9 mouse cellular contexts compared by ENCODE assay signal in the genomic region with DNA sequence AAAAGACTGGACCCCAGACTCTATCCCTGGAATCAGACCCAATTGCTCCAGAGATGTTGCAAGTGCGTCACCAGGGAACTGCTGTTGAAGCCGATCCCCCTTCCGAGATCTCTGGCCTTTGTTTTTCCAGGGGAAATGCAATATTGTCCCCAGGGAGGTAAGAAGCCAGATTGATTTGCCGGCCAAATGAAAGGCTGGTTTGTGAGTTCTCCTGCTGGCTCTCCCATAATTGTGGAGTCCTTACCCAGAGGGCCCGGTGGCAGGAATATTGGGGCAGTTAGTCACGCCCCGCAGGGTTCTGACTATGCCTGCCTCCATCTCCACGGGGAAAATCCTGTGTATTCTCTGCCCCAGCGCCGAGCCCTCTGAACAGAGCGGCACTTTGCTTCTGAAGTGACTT. TPM values are rescaled to one million over a fixed set of nuclear protein-coding genes. Genes with fewer than 3 reads are reported as not detected.
A peak's percentile ranks its signal among the peaks of the same experiment; 100 is the strongest.
DNase-seq lines count a peak whose midpoint lies in the region; ATAC-seq lines count a peak whose summit lies in the region.
"Had no signal": no experiment of that assay in that cellular context is flagged by ENCODE, and none has a peak within 500 bp of the region (broad histone marks: within the 10 kb centered on the region; RNA-seq: fewer than 3 reads in every experiment).

No protein-coding gene starts in this region.

- H3K4me1 ChIP-seq in intestine, embryonic 14.5 days (replicated peaks; ENCODE audit: control insufficient read depth, insufficient read depth, low read length), result peaks cover 16% of the 10 kb centered on the region
- 0 out of 2 replicates have a peak, but pooled peaks cover 4% of the 10 kb centered on the region for H3K4me1 ChIP-seq in intestine, embryonic 16.5 days (ENCODE audit: control insufficient read depth, insufficient read depth, low read length)
- peaks cover 13% of the 10 kb centered on the region for H3K4me1 ChIP-seq in embryonic facial prominence, embryonic 11.5 days (ENCODE audit: control insufficient read depth, insufficient read depth, low read length)
- H3K4me1 ChIP-seq in midbrain, embryonic 14.5 days (ENCODE audit: control insufficient read depth, insufficient read depth, low read length), result peaks cover 21% of the 10 kb centered on the region

- H3K27me3 ChIP-seq in intestine, embryonic 14.5 days (replicated peaks; ENCODE audit: control insufficient read depth, insufficient read depth, low read length), result peaks cover 22% of the 10 kb centered on the region
- H3K27me3 ChIP-seq in intestine, embryonic 16.5 days (replicated peaks; ENCODE audit: control insufficient read depth, insufficient read depth, low read length), result peaks cover 7% of the 10 kb centered on the region; the same call in 1 of the 2 replicates
- H3K27me3 ChIP-seq in embryonic facial prominence, embryonic 11.5 days (ENCODE audit: control insufficient read depth, insufficient read depth, low read length), result peaks cover 9% of the 10 kb centered on the region
- H3K27me3 ChIP-seq in midbrain, embryonic 14.5 days (ENCODE audit: control insufficient read depth, insufficient read depth, low read length), result peaks cover 27% of the 10 kb centered on the region; the same call in 1 of the 2 replicates

- ATAC-seq in intestine, embryonic 14.5 days (replicated peaks; ENCODE audit: low FRiP score, low TSS enrichment, low read depth), result no peak
- no peak for ATAC-seq in intestine, embryonic 16.5 days
- ATAC-seq in embryonic facial prominence, embryonic 11.5 days (replicated peaks; ENCODE audit: insufficient number of reproducible peaks, low FRiP score, low TSS enrichment, low read depth), result no peak
- no peak for ATAC-seq in midbrain, embryonic 14.5 days (ENCODE audit: low FRiP score, low TSS enrichment)

- no peak overlapping the region for H3K4me2 ChIP-seq in intestine, embryonic 14.5 days (ENCODE audit: low read length)
- H3K4me2 ChIP-seq in intestine, embryonic 16.5 days (ENCODE audit: low read depth, low read length), result no peak overlapping the region
- H3K4me2 ChIP-seq in embryonic facial prominence, embryonic 11.5 days (ENCODE audit: low read depth, low read length), result peak overlapping the region; percentile 19; the same call in 1 of the 2 replicates
- H3K4me2 ChIP-seq in midbrain, embryonic 14.5 days (ENCODE audit: low read length), result peak overlapping the region; percentile 12; the same call in 1 of the 2 replicates

- WGBS in intestine, embryonic 14.5 days, result 41% methylated on average over 11 of the region's 11 CpGs
- 41% methylated on average over 11 of the region's 11 CpGs for WGBS in intestine, embryonic 16.5 days
- 7% methylated on average over 11 of the region's 11 CpGs for WGBS in embryonic facial prominence, embryonic 11.5 days
- WGBS in midbrain, embryonic 14.5 days, result 7% methylated on average over 11 of the region's 11 CpGs

- H3K4me3 ChIP-seq in intestine, embryonic 14.5 days (ENCODE audit: low read depth, low read length), result no peak overlapping the region
- no peak overlapping the region for H3K4me3 ChIP-seq in intestine, embryonic 16.5 days (ENCODE audit: low read length)
- no peak overlapping the region for H3K4me3 ChIP-seq in embryonic facial prominence, embryonic 11.5 days (ENCODE audit: low read depth, low read length)
- H3K4me3 ChIP-seq in midbrain, embryonic 14.5 days (replicated peaks; ENCODE audit: low read depth, low read length), result no peak overlapping the region
- H3K4me3 ChIP-seq: megakaryocyte, embryonic 14.5 days had no signal

- H3K36me3 ChIP-seq in intestine, embryonic 14.5 days (ENCODE audit: control insufficient read depth, insufficient read depth, low read length), result no peaks in the 10 kb centered on the region
- H3K36me3 ChIP-seq in intestine, embryonic 16.5 days (ENCODE audit: control insufficient read depth, insufficient read depth, low read length), result no peaks in the 10 kb centered on the region
- H3K36me3 ChIP-seq in embryonic facial prominence, embryonic 11.5 days (replicated peaks; ENCODE audit: control insufficient read depth, insufficient read depth, low read depth, low read length), result no peaks in the 10 kb centered on the region
- H3K36me3 ChIP-seq in midbrain, embryonic 14.5 days (ENCODE audit: control insufficient read depth, insufficient read depth, low read length), result no peaks in the 10 kb centered on the region

- no peak overlapping the region for H3K27ac ChIP-seq in intestine, embryonic 14.5 days (ENCODE audit: low read depth)
- H3K27ac ChIP-seq in intestine, embryonic 16.5 days (ENCODE audit: low read length), result no peak overlapping the region
- H3K27ac ChIP-seq in embryonic facial prominence, embryonic 11.5 days (replicated peaks; ENCODE audit: low read depth, low read length), result no peak overlapping the region
- H3K27ac ChIP-seq in midbrain, embryonic 14.5 days (replicated peaks; ENCODE audit: low read depth, low read length), result no peak overlapping the region

- no peak overlapping the region for H3K9ac ChIP-seq in intestine, embryonic 14.5 days (ENCODE audit: low read length)
- H3K9ac ChIP-seq in intestine, embryonic 16.5 days (ENCODE audit: low read depth, low read length), result no peak overlapping the region
- no peak overlapping the region for H3K9ac ChIP-seq in embryonic facial prominence, embryonic 11.5 days (replicated peaks; ENCODE audit: low read length)
- H3K9ac ChIP-seq in midbrain, embryonic 14.5 days (replicated peaks; ENCODE audit: low read length), result no peak overlapping the region

- H3K9me3 ChIP-seq in intestine, embryonic 14.5 days (ENCODE audit: control insufficient read depth, low read length), result no peaks in the 10 kb centered on the region
- no peaks in the 10 kb centered on the region for H3K9me3 ChIP-seq in intestine, embryonic 16.5 days (ENCODE audit: control insufficient read depth, low read length)
- no peaks in the 10 kb centered on the region for H3K9me3 ChIP-seq in embryonic facial prominence, embryonic 11.5 days (replicated peaks; ENCODE audit: control insufficient read depth, low read length)
- H3K9me3 ChIP-seq in midbrain, embryonic 14.5 days (ENCODE audit: control insufficient read depth, low read length), result no peaks in the 10 kb centered on the region

- DNase-seq in intestine, embryonic 14.5 days (ENCODE audit: low spot score), result peak; percentile 50
- DNase-seq in embryonic facial prominence, embryonic 11.5 days (ENCODE audit: low spot score), result peak; percentile 25
- peak; percentile 48 for DNase-seq in kidney, adult 18-20 months
- peak; percentile 57 for DNase-seq in midbrain, embryonic 14.5 days
- no peak for DNase-seq in left cerebral cortex, adult 9 months (ENCODE audit: low spot score in 2 of 2)
- DNase-seq in thymus, postnatal 0 days (ENCODE audit: low spot score), result no peak
- no peak for DNase-seq in urinary bladder, adult 18-20 months (ENCODE audit: low spot score in 2 of 2)

RNA-seq across cellular contexts. Expression of a gene that starts 3.9 kb away (rescaled TPM):
- polyA plus RNA-seq in intestine, embryonic 14.5 days (2014; fragmentation: Nextera tagmentation; extraction: Ambion mirVana), result 0.52 and 0.72 TPM in 2 replicates
- polyA plus RNA-seq in intestine, embryonic 16.5 days (2015; fragmentation: Nextera tagmentation; extraction: Ambion mirVana), result 0.37 and 0.40 TPM in 2 replicates
- 0.65 and 0.93 TPM in 2 replicates for polyA plus RNA-seq in embryonic facial prominence, embryonic 11.5 days (2014; fragmentation: Nextera tagmentation; extraction: Ambion mirVana)
- 0.34 and 0.79 TPM in 2 replicates for polyA plus RNA-seq in midbrain, embryonic 14.5 days (2014; fragmentation: Nextera tagmentation; extraction: Ambion mirVana)
- 0.12 and 0.17 TPM in 2 replicates for polyA plus RNA-seq in thymus, postnatal 0 days (2015; fragmentation: Nextera tagmentation; extraction: Ambion mirVana)

Comparison
In these comparisons a context has a peak if more than half of its experiments do, and no peak if none do; other contexts are left out.
1. DNase-seq: peak in intestine, embryonic 14.5 days (single experiment), embryonic facial prominence, embryonic 11.5 days (single experiment), kidney, adult 18-20 months (single experiment) and midbrain, embryonic 14.5 days (single experiment); none in left cerebral cortex, adult 9 months (0 of 2), thymus, postnatal 0 days (single experiment) and urinary bladder, adult 18-20 months (0 of 2).
2. H3K4me2 ChIP-seq: peak in embryonic facial prominence, embryonic 11.5 days (single experiment) and midbrain, embryonic 14.5 days (single experiment); none in intestine, embryonic 14.5 days (single experiment) and intestine, embryonic 16.5 days (single experiment).